Mouse (Mus musculus) adrenal gland, adult 10 weeks (tissue): ENCODE measurements around the gene Padi6. TPM values are rescaled to one million over a fixed set of nuclear protein-coding genes. Genes with fewer than 3 reads are reported as not detected.

Experiments used
- polyA plus RNA-seq: library from polyadenylated mRNA; stranded (reverse); fragments of 350-450 nt; fragmentation: Illumina TruSeq; extraction: RNeasy Lipid Tissue Mini Kit (QIAGEN cat#74804); gene quantifications from one replicate; pipeline ENCODE4 v1.2.3, GENCODE M21; 2014; ENCODE audit warnings: low read depth, low replicate concordance

Padi6 gene
- not detected for polyA plus RNA-seq

DNA sequence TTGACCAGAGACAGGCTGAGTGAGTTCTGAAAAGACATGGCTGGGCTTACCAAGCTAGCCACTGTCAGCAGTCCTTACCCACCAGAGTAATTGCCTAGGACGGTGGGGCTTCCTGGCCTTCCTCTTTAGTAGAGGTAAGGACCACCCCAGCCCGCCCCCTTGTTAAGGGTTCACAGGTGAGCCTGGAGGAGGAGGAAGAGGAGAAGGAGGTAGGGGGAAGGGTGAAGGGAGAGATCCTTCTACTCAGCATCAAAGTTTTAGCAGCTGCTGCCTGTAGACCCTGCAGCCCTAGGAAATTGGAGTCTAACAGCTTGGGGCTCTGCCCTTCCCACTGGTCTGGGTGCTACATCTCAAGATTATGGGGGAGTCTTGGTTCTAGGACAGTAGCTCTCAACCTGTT, at the start of gene Padi6:
Gene Padi6, minus strand, starts transcription at position 101 of the 400 bp plus-strand sequence.

DNA sequence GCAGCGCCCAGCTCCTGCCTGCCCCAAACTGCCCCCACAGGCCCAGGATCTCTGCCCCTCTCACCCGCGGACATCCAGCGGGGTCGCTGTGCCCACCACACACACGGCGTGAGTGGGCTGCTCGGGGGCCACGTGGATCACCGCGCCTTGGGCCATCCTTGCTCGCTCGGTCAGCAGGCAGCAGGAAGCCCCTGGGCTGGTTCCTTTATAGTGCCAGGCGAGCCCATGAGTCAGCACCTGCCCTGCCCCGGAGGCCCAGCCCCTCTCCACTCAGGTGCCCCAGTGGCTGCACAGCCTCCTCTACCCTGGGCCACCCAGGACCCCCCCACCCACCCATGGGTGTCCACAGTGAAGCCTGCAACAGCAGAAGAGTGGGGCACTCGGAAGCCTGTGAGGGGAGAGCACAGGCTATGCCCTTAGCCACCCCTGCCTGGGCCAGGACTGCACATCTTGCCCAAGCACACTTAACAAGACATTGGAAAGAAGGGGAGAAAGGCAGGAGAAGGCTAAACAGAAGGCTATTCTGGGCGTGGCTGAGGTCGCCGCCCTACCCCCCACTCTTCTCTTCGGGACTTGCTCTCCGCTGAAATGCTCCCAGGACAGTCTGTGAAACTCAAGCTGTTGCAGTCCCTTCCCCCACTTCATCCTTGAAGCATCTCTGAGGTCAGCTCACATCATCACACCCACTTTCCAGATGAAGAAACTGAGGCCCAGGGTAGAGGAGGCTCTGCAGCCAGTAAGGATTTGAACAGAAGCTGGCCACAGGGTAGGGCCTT, 31.8 kb upstream of the Padi6 start, which contains the start of gene Padi4:
Gene Padi4, minus strand, starts transcription at position 212 of the 776 bp plus-strand sequence.

DNA sequence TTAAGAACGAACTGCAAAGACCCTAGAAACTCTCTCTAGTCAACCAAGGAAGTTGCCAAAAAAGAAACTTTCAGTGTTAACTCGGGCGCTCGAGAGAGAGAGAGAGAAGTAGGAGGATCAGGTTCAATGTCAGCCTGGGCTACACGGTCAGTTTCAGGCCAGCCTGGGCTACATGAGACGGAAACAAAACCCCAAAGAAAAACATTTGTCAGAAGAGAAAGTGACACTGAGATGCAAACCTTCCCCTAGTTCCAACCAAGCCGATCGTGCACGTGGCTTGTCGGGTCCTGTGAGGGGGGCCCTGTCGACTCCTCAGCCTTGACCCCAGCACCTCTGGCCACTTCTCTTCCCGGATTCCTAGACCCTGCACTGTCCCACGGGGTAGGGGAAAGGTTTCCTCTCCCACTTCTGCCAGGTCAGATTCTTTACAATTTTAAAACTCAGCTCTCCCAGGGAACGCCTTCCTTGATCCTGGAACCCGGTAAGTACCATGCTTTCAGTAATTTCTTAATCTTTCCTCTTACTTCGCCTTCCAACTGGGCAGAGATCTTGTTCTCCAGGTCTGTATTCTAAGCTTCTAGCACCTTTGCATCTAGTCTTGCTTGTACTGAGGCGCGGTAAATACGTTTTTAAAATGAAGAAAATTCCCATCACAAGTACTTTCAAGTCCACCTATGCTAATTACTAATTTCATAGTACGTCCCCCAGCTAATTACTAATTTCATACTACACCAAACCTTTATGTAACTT, 42.0 kb downstream of the Padi6 start, which contains the start of gene Rcc2:
Gene Rcc2, plus strand, starts transcription at position 273 of the 750 bp plus-strand sequence.

Other genes with a start within 250 kb of the Padi6 start
- 1.7 TPM for gene Arhgef10l, start 76.6 kb downstream of the Padi6 start, polyA plus RNA-seq
- 8.0 TPM for gene Rcc2, start 42.1 kb downstream of the Padi6 start, polyA plus RNA-seq
- gene Padi4, start 31.6 kb upstream of the Padi6 start, polyA plus RNA-seq, result not detected
- gene Padi3, start 68.0 kb upstream of the Padi6 start, polyA plus RNA-seq, result not detected
- gene Padi1, start 103.1 kb upstream of the Padi6 start, polyA plus RNA-seq, result not detected
- 0.93 TPM for gene Padi2, start 163.7 kb upstream of the Padi6 start, polyA plus RNA-seq
- gene Sdhb, start 218.6 kb upstream of the Padi6 start, polyA plus RNA-seq, result 96.7 TPM
- gene Atp13a2, start 244.2 kb upstream of the Padi6 start, polyA plus RNA-seq, result 2.0 TPM